Mouse (Mus musculus) lung, embryonic 16.5 days (tissue): ENCODE results near the gene Gm17622. TPM values are rescaled to one million over a fixed set of nuclear protein-coding genes. Genes with fewer than 3 reads are reported as not detected.

Experiments
- ATAC-seq: fragments of 200-750 bp; cut with Nextera tagmentation; 2 replicates; pipeline ENCODE4 v1.8.0; 2017; ENCODE audit warnings: low read depth, mild to moderate bottlenecking, moderate library complexity
- H3K27ac ChIP-seq: fragments of 300-500 bp; sonication (generic); 2 replicates; pipeline ENCODE4 v1.5.1; 2014; ENCODE audit warnings: mild to moderate bottlenecking, control low read depth, low read length
- H3K27me3 ChIP-seq: fragments of 300-500 bp; sonication (generic); 2 replicates; pipeline ENCODE4 v1.6.1; 2014; ENCODE audit warnings: low read depth, low read length, mixed read lengths; ENCODE audit not compliant: control insufficient read depth, insufficient read depth
- H3K36me3 ChIP-seq: fragments of 300-500 bp; sonication (generic); 2 replicates; pipeline ENCODE4 v1.6.1; 2014; ENCODE audit warnings: low read length; ENCODE audit not compliant: control insufficient read depth, insufficient read depth
- H3K4me1 ChIP-seq: fragments of 300-500 bp; sonication (generic); replicated peaks from 2 replicates; pipeline ENCODE4 v1.6.1; 2014; ENCODE audit warnings: low read length, mixed read lengths; ENCODE audit not compliant: control insufficient read depth, insufficient read depth
- H3K4me2 ChIP-seq: fragments of 300-500 bp; sonication (generic); 2 replicates; pipeline ENCODE4 v1.6.1; 2014; ENCODE audit warnings: low read depth, low read length, control low read depth
- H3K4me3 ChIP-seq: fragments of 300-500 bp; sonication (generic); 2 replicates; pipeline ENCODE4 v1.5.1; 2014; ENCODE audit warnings: mild to moderate bottlenecking, low read length, control low read depth
- H3K9ac ChIP-seq: fragments of 300-500 bp; sonication (generic); 2 replicates; pipeline ENCODE4 v1.6.1; 2014; ENCODE audit warnings: low read length, control low read depth
- H3K9me3 ChIP-seq: fragments of 300-500 bp; sonication (generic); 2 replicates; pipeline ENCODE4 v1.6.1; 2016; ENCODE audit warnings: low read length; ENCODE audit not compliant: control insufficient read depth
- WGBS: fragments of 180-500 bp; shearing (Covaris S2); extraction: QIAGEN DNeasy Blood & Tissue Kit; methylation state at CpG from one replicate; pipeline ENCODE4 v1.1.7; 2014; 5-methylcytosine and 5-hydroxymethylcytosine counted together
- polyA plus RNA-seq: library from polyadenylated mRNA; unstranded; fragments of >200 nt; fragmentation: Nextera tagmentation; extraction: Ambion mirVana; gene quantifications from 2 replicates; pipeline ENCODE4 v1.2.1, GENCODE M21; 2015

Gene Gm17622
- polyA plus RNA-seq, 1 experiment from 2014 or later = not detected

- Histone ChIP-seq H3K9me3 (no peaks in the 10 kb centered on the region), H3K36me3 (0 out of 2 replicates have a peak, but pooled peaks cover 3% of the 10 kb centered on the region), H3K27me3 (no peaks in the 10 kb centered on the region), H3K4me3 (no peak overlapping the region), H3K4me1 (no peaks in the 10 kb centered on the region), H3K4me2 (no peak overlapping the region), H3K9ac (no peak overlapping the region), H3K27ac (no peak overlapping the region)
- ATAC-seq = no peak
- 79% methylated on average over 8 of the region's 8 CpGs for WGBS
Measured at GRCm38 (mm10) chr13:96496630-96497029, 6.1 kb downstream of the Gm17622 start.

GRCm38 (mm10) chr13:96499891-96500290 is 9.4 kb downstream of the Gm17622 start:
- no peaks in the 10 kb centered on the region for H3K9me3 ChIP-seq
- H3K4me3 ChIP-seq = no peak overlapping the region
- H3K27ac ChIP-seq = no peak overlapping the region
- H3K4me2 ChIP-seq = no peak overlapping the region
- 0 out of 2 replicates have a peak, but pooled peaks cover 3% of the 10 kb centered on the region for H3K36me3 ChIP-seq
- H3K27me3 ChIP-seq = no peaks in the 10 kb centered on the region
- no peak for ATAC-seq
- 88% methylated on average over 2 of the region's 2 CpGs for WGBS
- H3K4me1 ChIP-seq = no peaks in the 10 kb centered on the region
- no peak overlapping the region for H3K9ac ChIP-seq

DNA sequence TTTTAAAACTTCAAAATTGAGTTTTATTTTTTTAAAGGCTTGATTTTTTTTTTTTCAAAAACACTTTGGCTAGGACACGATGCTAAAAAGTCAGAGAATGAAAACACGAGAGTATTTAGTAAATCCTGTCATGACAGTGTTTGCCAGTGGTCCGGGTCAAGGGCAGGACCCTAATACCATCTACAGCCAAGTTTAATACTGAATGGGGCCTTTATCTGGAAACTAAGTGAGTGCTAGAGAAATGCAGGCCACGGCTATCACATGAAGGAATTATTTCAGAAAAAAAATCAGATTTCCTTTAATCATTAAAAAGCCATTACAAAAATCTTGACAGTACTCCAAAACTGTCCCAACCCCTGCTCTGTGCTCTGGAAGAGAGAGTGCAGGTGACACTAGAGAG is 15.1 kb downstream of the Gm17622 start:
- Histone ChIP-seq H3K4me3 (no peak overlapping the region), H3K9me3 (no peaks in the 10 kb centered on the region), H3K4me1 (no peaks in the 10 kb centered on the region; the same call in 1 of the 2 replicates), H3K9ac (no peak overlapping the region), H3K4me2 (no peak overlapping the region), H3K36me3 (0 out of 2 replicates have a peak, but pooled peaks cover 2% of the 10 kb centered on the region), H3K27ac (no peak overlapping the region), H3K27me3 (no peaks in the 10 kb centered on the region)
- peak; percentile 52; the same call in 1 of the 2 replicates for ATAC-seq
- 40% methylated on average over 4 of the region's 4 CpGs for WGBS

DNA sequence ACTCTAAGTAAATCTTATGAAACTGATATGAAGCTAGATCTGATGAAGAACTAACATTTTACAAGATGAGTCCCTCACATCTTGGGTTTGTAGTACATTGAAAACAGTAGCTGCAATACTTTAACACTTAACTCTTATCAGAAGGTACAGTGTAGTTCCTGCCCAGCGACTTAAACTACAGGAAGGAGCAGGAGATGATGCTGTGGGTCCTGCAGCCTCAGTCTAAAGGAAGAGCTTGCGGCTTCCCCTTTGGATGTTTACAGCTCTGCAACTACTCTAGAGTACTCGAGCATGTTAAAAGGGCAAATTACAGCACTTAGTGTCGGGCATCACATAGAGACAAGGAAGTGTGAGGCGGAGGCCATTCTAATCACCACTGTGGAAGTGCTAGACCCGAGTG is 15.8 kb downstream of the Gm17622 start:
- no peaks in the 10 kb centered on the region for H3K27me3 ChIP-seq
- 54% methylated on average over 6 of the region's 6 CpGs for WGBS
- no peak overlapping the region for H3K27ac ChIP-seq
- no peaks in the 10 kb centered on the region for H3K9me3 ChIP-seq
- no peak overlapping the region for H3K9ac ChIP-seq
- no peaks in the 10 kb centered on the region; the same call in 1 of the 2 replicates for H3K4me1 ChIP-seq
- H3K4me3 ChIP-seq = no peak overlapping the region
- H3K36me3 ChIP-seq = no peaks in the 10 kb centered on the region
- no peak for ATAC-seq
- no peak overlapping the region for H3K4me2 ChIP-seq

DNA sequence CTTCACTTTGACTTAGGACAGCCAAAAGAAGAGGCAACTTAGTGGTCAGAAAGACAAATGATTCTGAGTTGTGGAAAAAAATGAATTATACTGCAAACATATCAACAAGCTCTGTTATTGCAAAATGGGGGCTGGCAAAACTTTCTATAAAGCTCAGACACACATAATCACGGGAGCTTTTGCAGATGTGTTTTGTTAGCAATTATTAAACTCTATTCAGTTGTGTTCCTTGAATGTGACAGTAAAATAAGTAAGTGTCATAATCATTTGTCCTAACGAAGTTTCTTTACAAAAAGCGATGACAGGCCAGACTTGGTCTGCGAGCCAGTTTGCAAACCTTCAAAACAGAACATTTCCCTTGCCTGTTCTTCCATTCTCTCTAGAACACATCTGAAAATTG is 17.0 kb downstream of the Gm17622 start:
- H3K4me1 ChIP-seq = peaks cover 6% of the 10 kb centered on the region
- no peak overlapping the region for H3K27ac ChIP-seq
- H3K4me3 ChIP-seq = no peak overlapping the region
- ATAC-seq = peak; percentile 61
- no peak overlapping the region for H3K4me2 ChIP-seq
- no peak overlapping the region for H3K9ac ChIP-seq
- no peaks in the 10 kb centered on the region for H3K36me3 ChIP-seq
- H3K27me3 ChIP-seq = no peaks in the 10 kb centered on the region
- 60% methylated on average over 4 of the region's 4 CpGs for WGBS
- no peaks in the 10 kb centered on the region for H3K9me3 ChIP-seq

DNA sequence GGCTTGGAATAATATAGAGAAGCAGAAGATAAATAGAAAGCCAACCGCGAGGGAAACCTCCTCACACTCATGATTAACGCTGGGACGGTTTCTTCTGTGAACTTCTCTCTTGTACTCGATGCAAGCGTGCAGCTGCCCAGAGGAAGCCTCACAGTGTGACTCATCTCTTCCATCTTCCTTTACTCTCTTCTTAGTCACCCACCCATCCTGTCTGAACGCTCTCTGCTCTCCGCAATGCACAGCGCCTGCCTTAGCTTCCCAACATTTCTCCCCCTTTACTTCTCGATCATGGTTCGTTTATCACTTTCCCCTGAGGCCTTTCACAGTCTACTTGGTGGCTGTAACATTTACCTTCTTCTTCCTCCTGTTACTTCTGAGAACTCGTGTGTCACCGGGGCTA is 20.1 kb downstream of the Gm17622 start:
- H3K4me2 ChIP-seq = no peak overlapping the region
- no peak overlapping the region for H3K27ac ChIP-seq
- H3K4me3 ChIP-seq = no peak overlapping the region
- H3K36me3 ChIP-seq = no peaks in the 10 kb centered on the region
- WGBS = 75% methylated on average over 13 of the region's 13 CpGs
- H3K9ac ChIP-seq = no peak overlapping the region
- H3K27me3 ChIP-seq = no peaks in the 10 kb centered on the region
- H3K9me3 ChIP-seq = no peaks in the 10 kb centered on the region
- 0 out of 2 replicates have a peak, but pooled peaks have one; percentile 37 for ATAC-seq
- peaks cover 10% of the 10 kb centered on the region for H3K4me1 ChIP-seq

GRCm38 (mm10) chr13:96511262-96511661 is 20.7 kb downstream of the Gm17622 start:
- H3K27ac ChIP-seq = no peak overlapping the region

GRCm38 (mm10) chr13:96511893-96512292 is 21.4 kb downstream of the Gm17622 start:
- Histone ChIP-seq H3K9me3 (no peaks in the 10 kb centered on the region), H3K4me3 (no peak overlapping the region), H3K4me2 (no peak overlapping the region), H3K27me3 (no peaks in the 10 kb centered on the region), H3K27ac (no peak overlapping the region), H3K9ac (no peak overlapping the region), H3K4me1 (peaks cover 10% of the 10 kb centered on the region), H3K36me3 (no peaks in the 10 kb centered on the region)
- 38% methylated on average over 5 of the region's 5 CpGs for WGBS
- ATAC-seq = no peak

More at GRCm38 (mm10) chr13:96511262-96511661, 20.7 kb downstream of the Gm17622 start:
- WGBS = 66% methylated on average over 1 of the region's 1 CpGs
- Histone ChIP-seq H3K4me2 (no peak overlapping the region), H3K4me1 (peaks cover 10% of the 10 kb centered on the region), H3K36me3 (no peaks in the 10 kb centered on the region), H3K9me3 (no peaks in the 10 kb centered on the region), H3K4me3 (no peak overlapping the region), H3K9ac (no peak overlapping the region), H3K27me3 (no peaks in the 10 kb centered on the region)
- ATAC-seq = no peak

DNA sequence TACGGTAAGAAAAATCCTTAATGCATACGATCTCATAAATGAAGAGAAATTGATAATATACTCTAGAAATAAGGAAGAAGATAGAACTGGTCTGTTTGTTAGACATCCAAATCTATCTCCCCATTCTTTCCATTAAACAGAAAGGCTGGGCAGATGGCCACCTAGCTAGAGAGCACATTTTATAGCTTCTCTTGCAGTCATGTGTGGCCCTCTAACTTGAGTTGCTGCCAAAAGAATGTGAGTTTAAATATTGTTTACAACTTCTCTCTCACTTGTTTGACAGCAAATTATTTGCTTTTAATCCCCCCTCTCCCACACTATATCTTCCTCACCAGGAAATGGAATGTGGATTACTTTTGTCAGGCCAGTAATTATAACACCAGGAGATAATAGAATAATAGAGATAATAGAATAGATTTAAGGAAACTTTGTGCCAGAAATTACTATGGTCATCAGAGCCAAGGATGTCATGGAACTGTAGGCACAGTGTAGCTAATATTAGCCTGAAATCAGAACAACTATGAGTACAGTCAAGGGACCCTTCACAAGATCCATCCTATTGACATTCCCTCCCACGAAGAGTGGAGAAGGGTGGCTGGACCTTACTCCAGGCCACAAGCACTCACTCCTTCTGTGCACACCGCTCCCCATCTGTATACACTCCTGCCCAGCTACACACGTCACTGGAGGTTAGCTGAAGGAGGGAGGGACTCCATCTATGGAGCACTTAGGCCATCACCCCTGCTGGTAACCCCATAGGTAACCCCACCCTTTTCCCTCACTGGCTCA is 23.8 kb downstream of the Gm17622 start:
- WGBS = 53% methylated on average over 5 of the region's 5 CpGs
- Histone ChIP-seq H3K36me3 (no peaks in the 10 kb centered on the region), H3K9me3 (no peaks in the 10 kb centered on the region), H3K27ac (0 out of 2 replicates have a peak overlapping the region, but pooled peaks have one; percentile 13), H3K4me1 (peaks cover 10% of the 10 kb centered on the region), H3K4me3 (no peak overlapping the region), H3K4me2 (no peak overlapping the region), H3K9ac (no peak overlapping the region), H3K27me3 (no peaks in the 10 kb centered on the region)
- peak; percentile 72 for ATAC-seq
